Mouse (Mus musculus) heart, postnatal 0 days (tissue): Measurements from ENCODE around the gene C2cd2l. TPM values are rescaled to one million over a fixed set of nuclear protein-coding genes. Genes with fewer than 3 reads are reported as not detected.
A peak's percentile ranks its signal among the peaks of the same experiment; 100 is the strongest.

ENCODE experiments used
- ATAC-seq: fragments of 200-750 bp; cut with Nextera tagmentation; 2 replicates; pipeline ENCODE4 v1.8.0; 2017; ENCODE audit warnings: low read depth, moderate number of reproducible peaks, moderate library complexity; ENCODE audit not compliant: insufficient read depth
- DNase-seq: peaks from one replicate; pipeline ENCODE4 v3.0.0-alpha.2; 2016; ENCODE audit warnings: low spot score
- H3K27ac ChIP-seq: fragments of 300-500 bp; sonication (generic); 2 replicates; pipeline ENCODE4 v1.5.1; 2014; ENCODE audit warnings: low read depth, mild to moderate bottlenecking
- H3K27me3 ChIP-seq: fragments of 300-500 bp; sonication (generic); 2 replicates; pipeline ENCODE4 v1.6.1; 2014; ENCODE audit warnings: low read length, mixed read lengths; ENCODE audit not compliant: control insufficient read depth, insufficient read depth
- H3K36me3 ChIP-seq: fragments of 300-500 bp; sonication (generic); replicated peaks from 2 replicates; pipeline ENCODE4 v1.6.1; 2014; ENCODE audit warnings: low read length, mixed read lengths; ENCODE audit not compliant: control insufficient read depth, insufficient read depth
- H3K4me1 ChIP-seq: fragments of 300-500 bp; sonication (generic); 2 replicates; pipeline ENCODE4 v1.6.1; 2014; ENCODE audit warnings: antibody characterized with exemption; ENCODE audit not compliant: control insufficient read depth, insufficient read depth
- H3K4me2 ChIP-seq: fragments of 300-500 bp; sonication (generic); 2 replicates; pipeline ENCODE4 v1.6.1; 2014; ENCODE audit warnings: low read depth, mild to moderate bottlenecking, low read length, moderate library complexity
- H3K4me3 ChIP-seq: fragments of 300-500 bp; sonication (generic); 2 replicates; pipeline ENCODE4 v1.5.1; 2014; ENCODE audit warnings: low read depth, low read length
- H3K9ac ChIP-seq: fragments of 300-500 bp; sonication (generic); replicated peaks from 2 replicates; pipeline ENCODE4 v1.6.1; 2014; ENCODE audit warnings: low read depth, low read length, mixed read lengths
- H3K9me3 ChIP-seq: fragments of 300-500 bp; sonication (generic); replicated peaks from 2 replicates; pipeline ENCODE4 v1.6.1; 2016; ENCODE audit warnings: low read length; ENCODE audit not compliant: control insufficient read depth
- CTCF ChIP-seq: IDR thresholded peaks from 2 replicates; pipeline ENCODE4 v1.5.1; 2016; ENCODE audit warnings: antibody characterized with exemption, control low read depth, low read depth
- EP300 ChIP-seq: IDR thresholded peaks from 2 replicates; pipeline ENCODE4 v1.6.1; 2016; ENCODE audit warnings: antibody characterized with exemption, low read depth
- WGBS: fragments of 180-500 bp; shearing (Covaris S2); extraction: QIAGEN DNeasy Blood & Tissue Kit; methylation state at CpG from one replicate; pipeline ENCODE4 v1.1.7; 2014; 5-methylcytosine and 5-hydroxymethylcytosine counted together
- polyA plus RNA-seq: library from polyadenylated mRNA; unstranded; fragments of >200 nt; fragmentation: Nextera tagmentation; extraction: Ambion mirVana; gene quantifications from 2 replicates; pipeline ENCODE4 v1.2.1, GENCODE M21; 2015
- total RNA-seq: library from RNA; depleted of rRNA; stranded (reverse); fragments of >200 nt; gene quantifications from 2 replicates; pipeline ENCODE4 v1.2.3, GENCODE M21; 2014; ENCODE audit warnings: low replicate concordance

The C2cd2l gene
- total and polyA plus RNA-seq, 2 experiments from 2014 or later = 5.0 to 16.8 TPM

DNA sequence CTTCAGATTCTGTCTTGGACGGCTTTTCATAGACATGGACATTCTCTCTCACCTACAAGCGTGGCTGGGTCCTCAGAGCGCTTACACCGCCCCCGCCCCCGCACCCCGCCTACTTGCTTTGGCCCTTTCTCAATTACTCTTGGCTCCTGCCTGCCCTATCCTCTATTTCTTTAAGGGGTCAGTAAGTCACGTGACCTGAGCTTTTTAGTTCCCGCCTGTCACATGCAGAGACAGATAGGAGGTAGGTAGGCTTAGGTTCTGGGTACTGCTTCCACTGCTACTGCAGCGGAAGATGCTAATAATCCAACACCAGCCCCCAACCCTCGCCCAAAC is 31.2 kb downstream of the C2cd2l start:
- Histone ChIP-seq H3K27me3 (peaks cover 25% of the 10 kb centered on the region; the same call in 1 of the 2 replicates), H3K4me2 (peak overlapping the region; percentile 80), H3K27ac (no peak overlapping the region), H3K36me3 (peaks cover 32% of the 10 kb centered on the region), H3K9ac (0 out of 2 replicates have a peak overlapping the region, but pooled peaks have one; percentile 58), H3K4me3 (peak overlapping the region; percentile 52; the same call in 1 of the 2 replicates), H3K4me1 (peaks cover 19% of the 10 kb centered on the region), H3K9me3 (no peaks in the 10 kb centered on the region)
- ATAC-seq = peak; percentile 31
- no peak for TF ChIP-seq EP300
- WGBS = 11% methylated on average over 11 of the region's 11 CpGs
- DNase-seq = no peak

DNA sequence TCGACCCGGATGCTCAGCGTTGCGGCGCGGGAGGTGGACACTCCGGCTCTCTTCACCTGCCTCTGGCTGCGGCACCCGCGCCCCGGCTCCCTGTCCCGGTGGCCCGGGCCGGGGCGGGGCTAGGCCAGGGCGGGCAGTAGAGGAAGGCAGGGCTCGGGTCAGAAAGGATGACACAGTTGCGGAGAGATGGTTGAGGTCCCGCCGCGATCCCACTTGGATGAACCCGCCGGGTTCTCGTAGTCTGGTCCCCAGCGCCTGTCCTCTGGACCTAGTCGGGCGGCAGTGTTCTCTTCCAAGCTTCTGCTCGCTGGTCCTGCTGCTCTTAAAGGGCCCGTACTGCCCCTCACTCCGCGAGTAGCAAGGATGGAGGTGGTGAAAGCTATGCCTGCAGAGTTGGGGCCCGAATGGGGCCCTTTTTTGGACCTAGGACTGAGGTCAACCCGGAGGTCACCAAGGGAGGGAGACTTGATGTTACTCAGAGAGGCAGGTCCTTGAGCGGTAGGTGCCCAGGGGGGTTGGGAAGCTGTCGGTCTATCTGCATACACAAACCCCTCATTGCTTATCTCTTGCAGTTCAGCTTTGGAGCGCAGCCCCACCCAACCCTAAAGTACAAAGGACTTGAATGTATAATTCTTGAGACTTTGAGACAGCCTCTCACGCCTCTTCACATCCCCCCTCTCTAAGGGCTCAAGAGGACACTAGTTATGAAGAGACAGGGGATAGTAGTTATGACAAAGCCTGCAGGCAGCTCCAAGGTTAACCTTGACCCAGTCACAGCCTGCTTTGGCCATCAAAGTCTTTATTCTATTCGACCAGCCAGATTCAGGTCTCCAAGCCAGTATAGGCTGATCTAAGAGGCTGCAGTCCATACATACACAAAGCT is 31.8 kb downstream of the C2cd2l start, which contains the start of gene Abcg4:
Gene Abcg4 (minus strand): TSS at position 540 of the 883 bp plus-strand sequence.
- Histone ChIP-seq H3K9ac (peak within 1 kb of the TSS; percentile 58), H3K4me1 (peaks cover 19% of the 10 kb centered on the region), H3K27me3 (peaks cover 25% of the 10 kb centered on the region; the same call in 1 of the 2 replicates), H3K9me3 (no peaks in the 10 kb centered on the region), H3K36me3 (peaks cover 26% of the 10 kb centered on the region), H3K4me3 (peak within 1 kb of the TSS; percentile 52), H3K4me2 (peak within 1 kb of the TSS; percentile 80), H3K27ac (no peak within 1 kb of the TSS)
- no peak for DNase-seq
- WGBS = under 1% methylated on average over 38 of the region's 38 CpGs
- peak; percentile 32; the same call in 1 of the 2 replicates for ATAC-seq
- no peak for TF ChIP-seq EP300
- TF ChIP-seq CTCF = no peak

DNA sequence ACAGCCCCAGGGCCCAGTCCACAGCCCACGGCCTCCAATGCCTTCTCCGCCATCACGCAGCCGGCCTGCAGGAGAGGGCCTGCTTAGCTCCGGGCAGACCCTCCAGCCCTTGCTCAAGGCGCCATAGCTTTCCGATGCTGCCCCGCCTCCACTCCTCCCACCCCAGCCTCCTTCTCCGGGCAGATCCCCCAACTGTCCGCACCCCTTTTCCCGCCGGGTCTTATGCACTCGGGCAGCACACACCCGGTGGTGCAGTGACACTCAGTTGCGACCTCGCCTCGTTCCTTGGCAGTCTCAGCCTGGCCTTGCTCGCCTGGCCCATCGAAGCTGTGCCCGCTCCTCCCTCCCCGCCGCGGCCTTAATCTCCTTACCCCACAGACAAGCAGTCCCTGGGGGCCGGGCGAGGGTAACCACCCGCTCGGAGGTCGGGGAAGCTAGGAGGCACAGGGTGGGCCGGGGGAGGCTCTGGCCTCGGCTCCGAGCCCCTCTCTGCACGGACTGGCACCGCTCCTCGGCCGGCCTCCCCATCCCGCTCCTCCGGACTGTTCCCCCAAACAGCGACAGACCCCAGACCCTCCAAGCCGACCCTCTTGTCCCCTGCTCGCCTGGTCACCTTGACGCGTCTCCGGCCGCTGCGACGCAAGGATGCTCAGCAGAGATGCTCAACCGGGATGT is 32.5 kb downstream of the C2cd2l start:
- no peak overlapping the region for H3K27ac ChIP-seq
- H3K4me3 ChIP-seq = peak overlapping the region; percentile 52
- ATAC-seq (0 out of 2 replicates have a peak, but pooled peaks have one; percentile 19), DNase-seq (no peak)
- H3K9ac ChIP-seq = peak overlapping the region; percentile 58
- peaks cover 18% of the 10 kb centered on the region; the same call in 1 of the 2 replicates for H3K36me3 ChIP-seq
- H3K4me1 ChIP-seq = peaks cover 19% of the 10 kb centered on the region
- H3K27me3 ChIP-seq = peaks cover 25% of the 10 kb centered on the region; the same call in 1 of the 2 replicates
- WGBS = 1% methylated on average over 47 of the region's 47 CpGs
- peak overlapping the region; percentile 80 for H3K4me2 ChIP-seq
- TF ChIP-seq EP300 (no peak), CTCF (no peak)
- no peaks in the 10 kb centered on the region for H3K9me3 ChIP-seq

DNA sequence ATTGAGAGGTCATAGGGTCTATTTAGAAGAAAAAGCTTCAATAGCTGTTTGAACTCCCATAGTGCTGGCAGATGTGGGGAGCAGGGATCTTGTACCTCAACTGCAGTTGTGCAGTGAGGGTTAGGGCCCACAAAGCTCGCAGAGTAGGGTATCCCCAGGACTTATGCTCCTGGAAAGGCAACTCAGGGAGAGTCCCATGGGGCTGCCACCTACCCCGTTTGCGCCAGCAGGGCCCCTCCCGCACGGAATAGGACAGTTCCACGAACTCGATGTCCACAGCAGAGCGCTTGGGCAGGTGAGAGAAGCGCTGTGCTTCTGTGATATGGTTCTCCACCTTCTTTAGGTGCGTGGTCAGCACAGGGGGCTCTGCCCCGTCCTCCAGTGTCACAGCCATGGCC is 33.1 kb downstream of the C2cd2l start:
- Histone ChIP-seq H3K36me3 (peaks cover 13% of the 10 kb centered on the region; the same call in 1 of the 2 replicates), H3K9ac (no peak overlapping the region), H3K4me2 (peak overlapping the region; percentile 80), H3K9me3 (no peaks in the 10 kb centered on the region), H3K4me1 (peaks cover 19% of the 10 kb centered on the region), H3K27ac (no peak overlapping the region), H3K4me3 (peak overlapping the region; percentile 52), H3K27me3 (peaks cover 25% of the 10 kb centered on the region; the same call in 1 of the 2 replicates)
- TF ChIP-seq CTCF = no peak
- no peak for TF ChIP-seq EP300
- 25% methylated on average over 11 of the region's 11 CpGs for WGBS
- DNase-seq (no peak), ATAC-seq (0 out of 2 replicates have a peak, but pooled peaks have one; percentile 2)

DNA sequence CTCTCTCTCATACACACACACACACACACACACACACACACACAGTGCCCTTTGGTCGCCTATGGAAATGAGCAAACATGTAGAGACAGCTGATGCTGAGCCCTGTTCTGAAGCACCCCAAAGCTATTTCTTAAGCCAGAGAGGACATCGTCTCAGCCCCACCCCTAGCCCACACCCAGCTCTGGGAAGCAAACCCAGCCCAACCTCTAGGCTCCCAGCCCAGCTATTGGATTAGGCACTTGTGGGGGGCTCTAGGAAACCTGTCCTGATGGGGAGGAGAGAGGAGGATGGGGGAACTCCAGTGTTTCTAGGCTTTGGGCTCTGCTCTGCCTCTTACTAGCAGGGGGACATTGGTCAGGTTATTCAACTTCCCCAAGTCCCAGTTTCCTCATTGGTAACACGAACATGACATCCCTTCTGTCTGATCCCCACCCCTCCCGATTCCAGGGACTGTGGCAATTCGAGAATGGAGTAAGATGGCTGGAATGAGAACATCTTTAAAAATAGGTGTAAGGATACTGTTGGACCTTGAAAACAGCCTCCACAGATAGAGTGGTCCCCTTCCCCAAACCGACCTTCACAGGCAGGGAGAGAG is 33.7 kb downstream of the C2cd2l start:
- peaks cover 8% of the 10 kb centered on the region; the same call in 1 of the 2 replicates for H3K36me3 ChIP-seq
- H3K27me3 ChIP-seq = peaks cover 25% of the 10 kb centered on the region; the same call in 1 of the 2 replicates
- no peaks in the 10 kb centered on the region for H3K9me3 ChIP-seq
- H3K4me2 ChIP-seq = no peak overlapping the region
- H3K27ac ChIP-seq = no peak overlapping the region
- H3K4me1 ChIP-seq = peaks cover 19% of the 10 kb centered on the region
- DNase-seq (no peak), ATAC-seq (no peak)
- 19% methylated on average over 6 of the region's 6 CpGs for WGBS
- no peak overlapping the region for H3K4me3 ChIP-seq
- H3K9ac ChIP-seq = no peak overlapping the region
- TF ChIP-seq EP300 = no peak
- TF ChIP-seq CTCF = no peak
